Mouse (Mus musculus) hematopoietic multipotent progenitor cell, adult 10-12 weeks (in vitro differentiated cells): ENCODE data around the gene Btbd35f1. TPM values are rescaled to one million over a fixed set of nuclear protein-coding genes. Genes with fewer than 3 reads are reported as not detected.

Source experiments
- polyA plus RNA-seq: library from polyadenylated mRNA; stranded (reverse); fragments of >175 nt; gene quantifications from 2 replicates; pipeline ENCODE4 v1.2.3, GENCODE M21; 2012; ENCODE audit warnings: low replicate concordance

The Btbd35f1 gene
- polyA plus RNA-seq: not detected in 2 replicates

GRCm38 (mm10) chrX:32559755-32560154 lies at the start of gene Btbd35f1:
Btbd35f1 (plus strand) TSS chrX:32560055.

Other genes with a start within 250 kb of the Btbd35f1 start
- gene Gm5926, start 90.7 kb downstream of the Btbd35f1 start, polyA plus RNA-seq: not detected in 2 replicates
- gene Btbd35f21, start 166.1 kb downstream of the Btbd35f1 start, polyA plus RNA-seq: not detected in 2 replicates